Mouse (Mus musculus): ENCODE measurements around the gene Lrsam1. TPM values are rescaled to one million over a fixed set of nuclear protein-coding genes. Genes with fewer than 3 reads are reported as not detected.

Lrsam1 gene
- total and polyA plus RNA-seq, 3 experiments: 5.0 to 9.5 (median 5.4) TPM

DNA sequence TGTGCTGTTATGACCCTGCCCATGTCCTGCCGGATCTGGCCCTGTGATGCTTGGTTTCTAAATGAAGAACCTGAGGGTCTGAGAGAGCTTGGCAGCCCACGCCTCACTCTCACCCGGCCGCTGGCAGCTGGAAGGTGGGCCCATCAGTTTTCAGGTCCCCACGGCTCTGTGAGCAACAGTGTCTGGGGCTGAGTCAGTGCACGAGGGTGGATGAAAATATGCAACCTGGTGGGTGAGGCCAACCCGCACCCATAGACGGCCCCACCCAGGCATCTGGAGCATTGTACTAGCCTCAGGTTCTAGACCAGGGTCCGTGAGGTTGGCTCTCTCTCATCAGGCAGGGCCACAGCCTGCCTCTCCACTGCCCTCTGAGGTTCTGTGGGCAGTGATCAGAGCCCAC is 59.3 kb downstream of the Lrsam1 start:
- H3K27ac ChIP-seq (ENCODE audit: insufficient read depth, low read depth): no peak overlapping the region
- no peaks in the 10 kb centered on the region for H3K36me3 ChIP-seq (replicated peaks in 1 of 2; ENCODE audit: control insufficient read depth in 1 of 2, insufficient read depth in 1 of 2, low read length in 1 of 2)
- H3K9me3 ChIP-seq (replicated peaks; ENCODE audit: low read length): no peaks in the 10 kb centered on the region
- no peaks in the 10 kb centered on the region for H3K27me3 ChIP-seq (replicated peaks)
- no peak overlapping the region for H3K9ac ChIP-seq (ENCODE audit: insufficient read depth, low read depth)
- no peaks in the 10 kb centered on the region for H3K79me2 ChIP-seq (replicated peaks; ENCODE audit: control insufficient read depth, extremely low read depth, insufficient read depth, poor library complexity, severe bottlenecking)
- H3K4me3 ChIP-seq (replicated peaks in 1 of 3; ENCODE audit: low read depth in 2 of 3, low read length in 2 of 3, poor library complexity in 1 of 3): no peak overlapping the region
- no peak overlapping the region for H3K4me2 ChIP-seq (ENCODE audit: insufficient read depth, low read depth, poor library complexity, severe bottlenecking)
- no peak for DNase-seq (ENCODE audit: extremely low read depth)
- in situ Hi-C loops (cut with MboI; ENCODE audit: low pct_ligation_motif_present, low pct_unique_long_range_greater_than_20kb, low sequenced_read_pairs) (no loop called here), dilution Hi-C loops (cut with MboI; ENCODE audit: extremely low pct_ligation_motif_present, extremely low pct_unique_long_range_greater_than_20kb, low sequenced_read_pairs) (no loop called here)
- no peak for TF ChIP-seq GABPA (IDR thresholded peaks at IDR 0.05; ENCODE audit: insufficient replicate concordance, low read depth, low read length)
- no peak for TF ChIP-seq USF1 (IDR thresholded peaks at IDR 0.05; ENCODE audit: low read depth, low read length)
- TF ChIP-seq USF2 (conservative IDR thresholded peaks at IDR 0.05; ENCODE audit: low read depth, low read length): no peak
- TF ChIP-seq ZNF384 (IDR thresholded peaks at IDR 0.05; ENCODE audit: low read depth, low read length): no peak
- no peak for TF ChIP-seq MAX (IDR thresholded peaks at IDR 0.05; ENCODE audit: low read length)
- TF ChIP-seq HCFC1 (IDR thresholded peaks at IDR 0.05; ENCODE audit: low read depth, low read length): no peak
- TF ChIP-seq CHD2 (IDR thresholded peaks at IDR 0.05; ENCODE audit: low read length): no peak
- TF ChIP-seq RCOR1 (conservative IDR thresholded peaks at IDR 0.05; ENCODE audit: low read depth, low read length): no peak
- TF ChIP-seq SMC3 (IDR thresholded peaks at IDR 0.05; ENCODE audit: low read depth, low read length): no peak
- no peak for TF ChIP-seq JUND (conservative IDR thresholded peaks at IDR 0.05; ENCODE audit: low read depth, low read length)
- no peak for TF ChIP-seq MXI1 (IDR thresholded peaks at IDR 0.05; ENCODE audit: low read depth, low read length)
- no peak for TF ChIP-seq BHLHE40 (IDR thresholded peaks at IDR 0.05; ENCODE audit: low read depth, low read length)
- no peak for TF ChIP-seq MEF2A (IDR thresholded peaks at IDR 0.05; ENCODE audit: borderline replicate concordance, low read depth, low read length)
- TF ChIP-seq ETS1 (conservative IDR thresholded peaks at IDR 0.05; ENCODE audit: low read depth, low read length): no peak
- no peak for TF ChIP-seq ZC3H11A (IDR thresholded peaks at IDR 0.05; ENCODE audit: low read depth, low read length)
- TF ChIP-seq TCF12 (IDR thresholded peaks at IDR 0.05; ENCODE audit: low read depth, low read length): no peak
- H3K4me1 ChIP-seq (ENCODE audit: control insufficient read depth in 1 of 2, insufficient read depth in 2 of 2): peaks cover 12% of the 10 kb centered on the region in 2 experiments

- dilution Hi-C loops (cut with MboI; ENCODE audit: extremely low pct_ligation_motif_present, extremely low pct_unique_long_range_greater_than_20kb, low sequenced_read_pairs): no loop called here
- no peak for DNase-seq (ENCODE audit: extremely low read depth)
- no peak for TF ChIP-seq ZNF384 (IDR thresholded peaks at IDR 0.05; ENCODE audit: low read depth, low read length)
- TF ChIP-seq NELFE (IDR thresholded peaks at IDR 0.05; ENCODE audit: low read depth, low read length): no peak
- no peak for TF ChIP-seq JUND (conservative IDR thresholded peaks at IDR 0.05; ENCODE audit: low read depth, low read length)
- no peak for TF ChIP-seq CHD2 (IDR thresholded peaks at IDR 0.05; ENCODE audit: low read length)
- TF ChIP-seq MEF2A (IDR thresholded peaks at IDR 0.05; ENCODE audit: borderline replicate concordance, low read depth, low read length): no peak
- TF ChIP-seq SIN3A (IDR thresholded peaks at IDR 0.05; ENCODE audit: low read length): no peak
- TF ChIP-seq IRF4 (IDR thresholded peaks at IDR 0.05; ENCODE audit: low read depth, low read length): no peak
- no peak for TF ChIP-seq SMC3 (IDR thresholded peaks at IDR 0.05; ENCODE audit: low read depth, low read length)
- TF ChIP-seq MAX (IDR thresholded peaks at IDR 0.05; ENCODE audit: low read length): no peak
- no peak for TF ChIP-seq POLR2A (IDR thresholded peaks at IDR 0.05; ENCODE audit: low read depth, low read length)
- no peak for TF ChIP-seq MYC (IDR thresholded peaks at IDR 0.05; ENCODE audit: low read depth, low read length)
- no peak overlapping the region for H3K27ac ChIP-seq (ENCODE audit: insufficient read depth, low read depth)
- no peak overlapping the region for H3K4me3 ChIP-seq (replicated peaks in 1 of 3; ENCODE audit: low read depth in 2 of 3, low read length in 2 of 3, poor library complexity in 1 of 3)
- in situ Hi-C loops (cut with MboI; ENCODE audit: low pct_ligation_motif_present, low pct_unique_long_range_greater_than_20kb, low sequenced_read_pairs): no loop called here
- H3K4me1 ChIP-seq (ENCODE audit: control insufficient read depth in 1 of 2, insufficient read depth in 2 of 2): peaks cover 21 to 42% of the 10 kb centered on the region in 2 experiments
- H3K79me2 ChIP-seq (replicated peaks; ENCODE audit: control insufficient read depth, extremely low read depth, insufficient read depth, poor library complexity, severe bottlenecking): no peaks in the 10 kb centered on the region
- H3K36me3 ChIP-seq (replicated peaks in 1 of 2; ENCODE audit: control insufficient read depth in 1 of 2, insufficient read depth in 1 of 2, low read length in 1 of 2): no peaks in the 10 kb centered on the region
- no peaks in the 10 kb centered on the region for H3K27me3 ChIP-seq (replicated peaks)
- H3K4me2 ChIP-seq (ENCODE audit: insufficient read depth, low read depth, poor library complexity, severe bottlenecking): no peak overlapping the region
- no peaks in the 10 kb centered on the region for H3K9me3 ChIP-seq (replicated peaks; ENCODE audit: low read length)
- H3K9ac ChIP-seq (ENCODE audit: insufficient read depth, low read depth): no peak overlapping the region
These were observed 62.4 kb downstream of the Lrsam1 start for GRCm38 (mm10) chr2:32898983-32899382.
